In genomic region chr9:50679406-50679805, GRCm38 (mm10) we compare ENCODE assay signal across 27 mouse cellular contexts.
"Had no signal": no experiment of that assay in that cellular context is flagged by ENCODE, and none has a peak within 500 bp of the region (broad histone marks: within the 10 kb centered on the region; RNA-seq: fewer than 3 reads in every experiment).

No protein-coding gene starts in this region.

- DNase-seq: gastrocnemius, adult 2 months; gastrocnemius, postnatal 10 days; gastrocnemius, postnatal 25 days; heart, adult 2 months; heart, postnatal 4 days; kidney, adult 18-20 months; kidney, adult 8-10 months; kidney, postnatal 10 days; kidney, postnatal 25 days; kidney, postnatal 4 days; left cerebral cortex, postnatal 4 days had no signal

- H3K27me3 ChIP-seq: heart, embryonic 13.5 days; heart, embryonic 15.5 days; hindbrain, embryonic 12.5 days; intestine, embryonic 15.5 days; limb, embryonic 13.5 days; limb, embryonic 15.5 days; liver, embryonic 12.5 days had no signal

- ATAC-seq: hindbrain, embryonic 16.5 days; inflammation-experienced regulatory T-cells, adult 6 months; intestine, embryonic 15.5 days; intestine, postnatal 0 days; liver, embryonic 12.5 days had no signal

- H3K4me2 ChIP-seq: heart, embryonic 11.5 days; heart, embryonic 13.5 days; heart, embryonic 15.5 days; hindbrain, embryonic 12.5 days; hindbrain, embryonic 14.5 days; intestine, embryonic 15.5 days; limb, embryonic 13.5 days; limb, embryonic 15.5 days; liver, embryonic 12.5 days had no signal

- H3K36me3 ChIP-seq: intestine, embryonic 15.5 days; liver, embryonic 12.5 days had no signal

- H3K9ac ChIP-seq: heart, embryonic 13.5 days; heart, embryonic 15.5 days; hindbrain, embryonic 12.5 days; hindbrain, embryonic 14.5 days; intestine, embryonic 15.5 days; limb, embryonic 13.5 days; limb, embryonic 15.5 days; liver, embryonic 12.5 days; liver, embryonic 14.5 days had no signal

- H3K9me3 ChIP-seq: heart, embryonic 13.5 days; heart, embryonic 15.5 days; hindbrain, embryonic 10.5 days; hindbrain, embryonic 12.5 days; intestine, embryonic 15.5 days; limb, embryonic 13.5 days; limb, embryonic 15.5 days; liver, embryonic 12.5 days had no signal

- H3K4me3 ChIP-seq: gastrocnemius, adult 2 months; heart, adult 2 months; heart, embryonic 13.5 days; heart, embryonic 15.5 days; hindbrain, embryonic 10.5 days; hindbrain, embryonic 12.5 days; intestine, embryonic 15.5 days; layer of hippocampus, adult 2 months; left cerebral cortex, adult 2 months; limb, embryonic 13.5 days; limb, embryonic 15.5 days; liver, embryonic 12.5 days had no signal

- H3K27ac ChIP-seq: gastrocnemius, adult 2 months; heart, adult 2 months; heart, embryonic 13.5 days; heart, embryonic 15.5 days; hindbrain, embryonic 10.5 days; hindbrain, embryonic 12.5 days; hindbrain, embryonic 14.5 days; intestine, embryonic 15.5 days; layer of hippocampus, adult 2 months; left cerebral cortex, adult 2 months; limb, embryonic 13.5 days; limb, embryonic 15.5 days; liver, embryonic 12.5 days; liver, embryonic 14.5 days had no signal

- H3K4me1 ChIP-seq: heart, embryonic 13.5 days; heart, embryonic 15.5 days; hindbrain, embryonic 10.5 days; hindbrain, embryonic 12.5 days; intestine, embryonic 15.5 days; limb, embryonic 13.5 days; limb, embryonic 15.5 days; liver, embryonic 12.5 days had no signal
